Mouse (Mus musculus) lung, postnatal 4 days (tissue): Measurements from ENCODE around the gene Tor3a.

Experiments
- DNase-seq, 2 experiments: peaks; one replicate each; pipeline ENCODE4 v3.0.0; 2021

The Tor3a gene

GRCm38 (mm10) chr1:156630965-156631364 lies 43.2 kb downstream of the Tor3a start:
- DNase-seq, result peak in 1 of 2 experiments; percentile 36

DNA sequence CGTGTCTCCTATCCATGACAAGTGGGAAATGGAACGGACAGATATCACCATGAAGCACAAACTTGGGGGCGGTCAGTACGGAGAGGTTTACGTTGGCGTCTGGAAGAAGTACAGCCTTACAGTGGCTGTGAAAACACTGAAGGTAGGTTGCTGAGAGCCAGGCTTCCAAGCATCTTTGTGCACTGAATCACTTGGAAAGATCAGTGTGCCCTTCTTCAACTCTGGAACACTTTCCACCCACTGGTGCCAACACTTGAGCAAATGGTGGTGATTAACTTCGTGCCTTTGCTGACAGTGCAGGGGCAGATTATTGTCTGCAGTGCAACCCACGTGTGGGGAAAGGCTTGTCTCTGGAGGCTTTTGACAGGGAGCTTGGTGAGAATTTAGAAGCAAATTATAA lies 44.2 kb downstream of the Tor3a start:
- no peak for DNase-seq

- no peak for DNase-seq
Observed at GRCm38 (mm10) chr1:156626729-156627128, 47.4 kb downstream of the Tor3a start.

- no peak for DNase-seq
Observed at GRCm38 (mm10) chr1:156624231-156624630, 49.9 kb downstream of the Tor3a start.

DNA sequence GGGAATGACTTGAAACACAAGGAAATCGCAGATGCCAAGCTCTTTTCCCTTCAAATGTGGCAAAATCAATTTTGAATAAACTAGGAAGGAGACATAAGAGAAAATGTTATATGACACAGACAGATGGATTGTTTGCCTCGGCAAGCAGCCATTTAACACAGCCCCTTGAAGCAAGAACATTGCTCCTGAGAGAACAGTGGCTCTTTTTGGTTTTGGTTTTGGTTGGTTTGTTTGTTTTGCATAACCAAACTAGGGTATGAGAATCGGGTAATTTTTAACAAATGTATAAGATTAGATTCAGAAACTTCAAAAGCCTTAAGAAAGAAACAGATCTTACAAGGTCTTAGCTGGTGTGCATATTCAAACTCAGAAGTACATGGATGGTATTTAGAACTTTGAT lies 53.2 kb downstream of the Tor3a start:
- DNase-seq, result no peak

GRCm38 (mm10) chr1:156620292-156620909 lies 53.8 kb downstream of the Tor3a start:
- DNase-seq, result no peak

DNA sequence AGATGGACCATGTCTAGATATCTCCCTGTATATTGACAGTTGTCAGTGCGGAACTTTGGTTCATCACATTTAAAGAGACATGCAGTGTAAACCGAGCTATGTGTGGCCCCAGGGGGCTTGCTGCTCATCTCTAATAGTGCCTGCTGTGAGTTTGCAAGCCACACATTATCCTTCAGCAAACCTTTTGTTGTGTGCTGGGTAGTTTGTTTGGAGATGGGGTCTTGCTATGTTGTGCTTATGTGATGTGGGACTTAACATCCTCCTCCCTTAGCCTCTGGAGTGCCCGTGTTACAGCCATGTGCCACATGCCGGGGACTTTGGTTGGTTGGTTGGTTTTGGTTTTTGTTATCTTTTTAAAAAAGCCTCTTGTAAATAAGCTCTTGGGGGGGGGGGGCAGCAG lies 56.3 kb downstream of the Tor3a start:
- no peak for DNase-seq

GRCm38 (mm10) chr1:156616989-156617598 lies 57.1 kb downstream of the Tor3a start:
- no peak for DNase-seq

DNA sequence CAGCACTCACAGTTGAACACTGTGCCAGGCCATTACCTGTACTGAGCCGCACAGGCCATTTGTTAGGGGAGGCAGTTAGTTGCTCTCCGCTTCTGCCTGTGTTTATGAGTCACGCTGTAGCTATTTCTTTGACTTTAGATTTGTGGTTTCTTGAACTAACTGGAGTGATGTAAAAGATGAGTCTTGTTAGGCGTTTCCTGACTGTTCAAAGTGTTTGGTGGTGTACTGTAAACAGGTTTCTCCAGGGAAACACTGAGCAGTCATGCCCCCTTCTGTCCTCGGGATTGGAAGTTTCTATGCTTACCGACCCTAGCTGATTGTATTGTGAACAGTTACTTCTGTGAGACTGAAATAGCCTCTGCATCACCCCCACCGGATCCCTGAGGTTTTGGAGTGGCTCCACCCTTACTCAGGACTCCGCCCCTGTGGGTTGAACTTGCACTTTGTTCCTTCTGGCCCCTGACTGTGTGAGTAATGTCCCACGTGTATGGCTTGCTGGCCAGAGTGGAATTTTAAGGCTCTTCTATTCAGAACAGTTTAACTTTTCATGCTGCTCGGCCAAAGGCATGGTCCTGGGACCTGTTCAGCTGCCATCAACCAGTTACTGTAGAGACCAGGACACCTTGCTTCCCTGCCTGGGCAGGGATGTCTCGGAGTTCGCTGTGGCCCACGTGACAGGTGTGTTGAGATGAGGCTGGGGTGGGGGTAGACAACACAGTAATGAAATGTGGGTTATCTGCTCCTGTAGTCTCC lies 58.6 kb downstream of the Tor3a start:
- peak; percentile 81 to 82 for DNase-seq

DNA sequence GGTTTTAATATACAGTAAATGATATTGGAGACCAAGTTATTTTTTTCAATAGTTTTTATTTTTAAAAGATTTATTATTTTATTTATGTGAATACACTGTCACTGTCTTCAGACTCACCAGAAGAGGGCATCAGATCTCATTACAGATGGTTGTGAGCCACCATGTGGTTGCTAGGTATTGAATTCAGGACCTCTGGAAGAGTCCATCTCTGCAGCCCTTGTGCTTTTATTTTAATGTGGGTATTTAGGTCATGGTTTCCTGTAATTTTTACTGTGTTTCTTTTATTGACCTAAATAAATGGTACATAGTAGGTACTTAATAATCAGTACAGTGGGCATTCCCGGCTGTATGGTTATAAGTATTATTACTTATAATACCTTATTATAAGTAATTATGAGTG lies 59.4 kb downstream of the Tor3a start:
- no peak for DNase-seq

DNA sequence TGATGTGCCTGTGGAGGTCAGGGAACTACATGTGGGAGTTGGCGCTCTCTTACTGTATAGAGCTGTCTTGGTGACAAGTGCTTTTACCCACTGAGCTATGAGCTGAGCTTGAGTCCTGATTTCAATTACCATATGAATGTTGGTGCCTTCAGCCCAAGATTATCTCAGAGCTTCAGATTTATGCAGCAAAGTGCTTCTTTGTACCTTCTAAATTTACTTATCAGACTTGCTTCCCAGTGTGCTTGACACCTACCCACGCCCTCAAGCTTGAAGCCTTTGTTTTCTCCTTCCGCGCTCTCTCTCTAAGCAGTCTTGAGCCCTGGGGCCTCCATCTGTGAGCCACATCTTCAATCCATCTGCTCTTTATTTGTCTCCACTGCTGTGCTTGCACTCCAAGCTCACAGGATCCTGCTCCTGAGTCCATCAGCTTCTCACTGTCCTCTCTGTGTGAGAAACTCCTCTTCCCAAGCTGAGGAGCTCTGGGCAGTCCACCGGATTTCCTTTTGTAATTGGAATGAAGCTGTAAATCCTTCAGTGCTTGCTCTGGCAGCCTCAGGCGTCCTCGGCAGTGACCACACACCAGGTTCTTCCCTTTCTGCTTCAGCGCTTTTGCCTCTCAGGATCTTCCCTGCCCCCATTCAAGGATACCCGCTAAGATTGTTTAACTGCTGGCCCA lies 60.2 kb downstream of the Tor3a start:
- peak; percentile 34 to 50 for DNase-seq

- no peak for DNase-seq
Observed at GRCm38 (mm10) chr1:156610257-156610656, 63.9 kb downstream of the Tor3a start.

GRCm38 (mm10) chr1:156608496-156608895 lies 65.7 kb downstream of the Tor3a start:
- no peak for DNase-seq

DNA sequence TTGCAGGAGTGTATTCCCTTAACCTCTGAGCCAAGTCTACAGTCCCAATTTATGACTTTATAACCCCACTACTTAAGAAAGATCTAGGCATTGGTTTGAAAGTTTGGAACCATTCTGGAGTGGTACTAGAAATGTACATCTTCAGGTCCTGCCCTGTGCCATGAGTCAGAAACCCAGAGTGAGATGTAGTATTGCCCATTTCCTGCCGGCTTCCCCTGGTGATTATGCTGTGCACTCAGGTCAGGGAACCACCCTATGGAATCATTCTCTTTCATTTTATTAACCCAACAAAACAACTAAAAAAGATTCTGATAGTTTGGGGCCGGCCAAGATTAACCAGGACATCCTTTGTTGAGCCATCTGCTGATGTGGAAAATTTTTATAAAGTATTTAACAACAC lies 68.2 kb downstream of the Tor3a start:
- DNase-seq, result no peak

- no peak for DNase-seq
Observed at GRCm38 (mm10) chr1:156605094-156605866, 68.9 kb downstream of the Tor3a start.
